Mouse (Mus musculus) kidney, postnatal 0 days (tissue): ENCODE results near the gene Aldh1a3. TPM values are rescaled to one million over a fixed set of nuclear protein-coding genes. Genes with fewer than 3 reads are reported as not detected.

Experiments
- ATAC-seq: fragments of 200-750 bp; cut with Nextera tagmentation; replicated peaks from 2 replicates; pipeline ENCODE4 v1.8.0; 2017; ENCODE audit warnings: low read depth, moderate number of reproducible peaks, moderate TSS enrichment, moderate library complexity; ENCODE audit not compliant: low FRiP score
- DNase-seq: peaks from one replicate; pipeline ENCODE4 v3.0.0-alpha.2; 2016; ENCODE audit warnings: low spot score
- H3K27ac ChIP-seq: fragments of 300-500 bp; sonication (generic); 2 replicates; pipeline ENCODE4 v1.5.1; 2014; ENCODE audit warnings: mild to moderate bottlenecking
- H3K27me3 ChIP-seq: fragments of 300-500 bp; sonication (generic); 2 replicates; pipeline ENCODE4 v1.6.1; 2014; ENCODE audit warnings: low read length, mixed read lengths; ENCODE audit not compliant: insufficient read depth
- H3K36me3 ChIP-seq: fragments of 300-500 bp; sonication (generic); 2 replicates; pipeline ENCODE4 v1.6.1; 2014; ENCODE audit warnings: low read length, mixed read lengths; ENCODE audit not compliant: insufficient read depth
- H3K4me1 ChIP-seq: fragments of 300-500 bp; sonication (generic); replicated peaks from 2 replicates; pipeline ENCODE4 v1.6.1; 2014; ENCODE audit warnings: antibody characterized with exemption, low read length, mixed read lengths; ENCODE audit not compliant: insufficient read depth
- H3K4me2 ChIP-seq: fragments of 300-500 bp; sonication (generic); 2 replicates; pipeline ENCODE4 v1.6.1; 2014; ENCODE audit warnings: mild to moderate bottlenecking, low read length, moderate library complexity, mixed read lengths
- H3K4me3 ChIP-seq: fragments of 300-500 bp; sonication (generic); replicated peaks from 2 replicates; pipeline ENCODE4 v1.5.1; 2014; ENCODE audit warnings: low read depth, low read length
- H3K9ac ChIP-seq: fragments of 300-500 bp; sonication (generic); 2 replicates; pipeline ENCODE4 v1.6.1; 2014; ENCODE audit warnings: low read depth, low read length
- H3K9me3 ChIP-seq: fragments of 300-500 bp; sonication (generic); replicated peaks from 2 replicates; pipeline ENCODE4 v1.6.1; 2016; ENCODE audit warnings: low read length, inconsistent platforms, mixed read lengths
- CTCF ChIP-seq: IDR thresholded peaks from 2 replicates; pipeline ENCODE4 v1.5.1; 2016; ENCODE audit warnings: antibody characterized with exemption, low read depth, mild to moderate bottlenecking, moderate library complexity
- WGBS: fragments of 180-500 bp; shearing (Covaris S2); extraction: QIAGEN DNeasy Blood & Tissue Kit; methylation state at CpG from one replicate; pipeline ENCODE4 v1.1.7; 2014; 5-methylcytosine and 5-hydroxymethylcytosine counted together
- polyA plus RNA-seq: library from polyadenylated mRNA; unstranded; fragments of >200 nt; fragmentation: Nextera tagmentation; extraction: Ambion mirVana; gene quantifications from 2 replicates; pipeline ENCODE4 v1.2.1, GENCODE M21; 2015

Aldh1a3 gene
- polyA plus RNA-seq, 1 experiment from 2014 or later, result 47.0 TPM

DNA sequence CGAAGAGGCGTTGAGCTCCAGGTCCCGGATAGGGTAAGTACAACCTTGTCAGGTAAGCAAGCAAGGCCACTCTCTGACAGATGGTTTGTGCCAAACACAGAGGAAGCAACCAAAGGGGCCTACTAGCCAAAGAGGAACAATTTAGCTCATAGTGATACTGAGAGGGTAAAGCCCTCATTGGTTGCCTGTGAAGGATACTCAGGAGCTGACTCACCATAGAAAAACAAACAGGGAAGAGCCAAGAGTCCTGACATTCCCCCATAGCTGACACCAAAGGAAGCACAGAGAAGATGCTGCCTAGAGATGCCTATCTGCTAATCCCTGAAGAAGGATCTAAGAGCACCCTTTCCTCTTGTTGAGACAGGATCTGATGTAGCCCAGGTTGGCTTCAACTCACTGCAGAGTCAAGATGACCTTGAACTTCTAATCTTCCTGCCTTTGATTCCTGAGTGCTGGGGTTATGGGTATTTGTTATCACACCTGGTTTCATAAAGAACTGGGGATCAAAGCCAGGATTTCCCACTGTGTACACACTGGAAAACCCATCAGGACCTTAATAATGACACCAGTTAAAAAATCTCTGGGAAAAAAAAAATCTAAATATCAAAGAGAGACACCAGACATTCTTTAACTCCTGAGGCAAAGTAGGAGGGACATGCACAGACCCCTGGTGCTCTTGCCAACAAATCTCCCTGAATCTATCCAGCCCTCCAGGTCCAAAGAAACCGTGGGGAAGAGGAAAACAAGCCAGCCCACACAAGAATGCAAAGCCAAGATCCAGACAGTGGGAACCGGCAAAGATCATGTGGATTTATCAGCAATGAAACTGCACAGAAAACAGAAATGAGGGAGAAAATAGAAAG, 58.0 kb downstream of the Aldh1a3 start:
- no peak for TF ChIP-seq CTCF
- H3K27me3 ChIP-seq, result no peaks in the 10 kb centered on the region
- peak overlapping the region; percentile 58; the same call in 1 of the 2 replicates for H3K27ac ChIP-seq
- DNase-seq (peak; percentile 25), ATAC-seq (no peak)
- no peaks in the 10 kb centered on the region for H3K36me3 ChIP-seq
- no peak overlapping the region for H3K4me2 ChIP-seq
- H3K4me3 ChIP-seq, result no peak overlapping the region
- H3K4me1 ChIP-seq, result peaks cover 9% of the 10 kb centered on the region; the same call in 1 of the 2 replicates
- no peak overlapping the region for H3K9ac ChIP-seq
- H3K9me3 ChIP-seq, result no peaks in the 10 kb centered on the region
- WGBS, result 60% methylated on average over 5 of the region's 5 CpGs

DNA sequence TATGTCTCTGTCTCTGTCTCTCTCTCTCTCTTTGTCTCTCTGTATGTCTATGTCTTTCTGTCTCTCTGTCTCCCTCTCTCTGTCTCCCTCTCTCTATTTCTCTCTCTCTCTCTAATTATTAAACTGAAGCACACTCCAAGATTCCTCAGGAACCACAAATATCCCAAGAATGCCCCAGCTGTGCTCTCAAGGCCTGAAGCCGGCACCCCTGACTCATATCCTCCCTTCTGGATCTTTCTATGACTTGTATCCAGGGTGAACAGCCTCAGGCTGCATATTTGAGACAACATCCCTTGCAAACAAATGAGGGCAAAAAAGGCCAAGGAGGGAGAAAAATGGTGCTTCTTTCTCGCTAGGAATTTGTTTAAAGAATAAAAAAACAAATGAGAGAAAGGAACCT, 61.4 kb downstream of the Aldh1a3 start, which contains the start of gene Gm10974:
TSS of gene Gm10974 (plus strand) at position 2 of the 400 bp plus-strand sequence.
- H3K4me3 ChIP-seq, result no peak within 1 kb of the TSS
- H3K4me1 ChIP-seq, result peaks cover under 1% of the 10 kb centered on the region; the same call in 1 of the 2 replicates
- 40% methylated on average over 2 of the region's 2 CpGs for WGBS
- H3K4me2 ChIP-seq, result no peak within 1 kb of the TSS
- H3K27ac ChIP-seq, result peak within 1 kb of the TSS; percentile 47; the same call in 1 of the 2 replicates
- TF ChIP-seq CTCF, result no peak
- H3K27me3 ChIP-seq, result no peaks in the 10 kb centered on the region
- H3K36me3 ChIP-seq, result no peaks in the 10 kb centered on the region
- DNase-seq (peak; percentile 91), ATAC-seq (no peak; the same call in 1 of the 2 replicates)
- H3K9me3 ChIP-seq, result no peaks in the 10 kb centered on the region
- H3K9ac ChIP-seq, result no peak within 1 kb of the TSS

GRCm38 (mm10) chr7:66365411-66365810, 61.9 kb downstream of the Aldh1a3 start:
- H3K27ac ChIP-seq, result no peak overlapping the region
- H3K36me3 ChIP-seq, result no peaks in the 10 kb centered on the region
- no peak for TF ChIP-seq CTCF
- 77% methylated on average over 2 of the region's 2 CpGs for WGBS
- H3K9ac ChIP-seq, result no peak overlapping the region
- no peaks in the 10 kb centered on the region; the same call in 1 of the 2 replicates for H3K9me3 ChIP-seq
- no peaks in the 10 kb centered on the region; the same call in 1 of the 2 replicates for H3K4me1 ChIP-seq
- H3K27me3 ChIP-seq, result no peaks in the 10 kb centered on the region
- DNase-seq, result no peak
- ATAC-seq, result no peak
- H3K4me3 ChIP-seq, result no peak overlapping the region
- no peak overlapping the region for H3K4me2 ChIP-seq

DNA sequence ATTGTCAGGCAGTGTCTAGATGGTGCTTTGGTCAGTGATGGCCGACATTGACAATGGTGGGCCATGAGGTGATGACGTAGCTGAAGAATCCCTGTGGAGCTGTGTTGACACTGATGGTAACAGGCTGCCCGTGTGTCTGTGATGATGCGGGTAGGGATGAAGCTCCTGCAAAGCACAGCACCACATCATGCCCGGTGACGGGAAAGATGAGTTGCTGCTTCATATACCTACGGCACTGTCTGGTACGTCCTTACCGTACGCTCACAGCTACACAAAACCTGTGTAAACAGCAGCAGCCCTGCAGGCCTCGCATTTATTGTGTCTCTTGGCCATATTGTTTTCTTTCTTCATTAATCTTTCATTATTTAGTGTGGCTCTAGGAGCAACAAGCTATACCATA, 62.8 kb downstream of the Aldh1a3 start:
- ATAC-seq (no peak), DNase-seq (no peak)
- no peak overlapping the region for H3K27ac ChIP-seq
- no peaks in the 10 kb centered on the region for H3K36me3 ChIP-seq
- no peak for TF ChIP-seq CTCF
- no peak overlapping the region for H3K4me2 ChIP-seq
- H3K4me3 ChIP-seq, result no peak overlapping the region
- no peaks in the 10 kb centered on the region; the same call in 1 of the 2 replicates for H3K9me3 ChIP-seq
- H3K4me1 ChIP-seq, result no peaks in the 10 kb centered on the region; the same call in 1 of the 2 replicates
- WGBS, result 95% methylated on average over 11 of the region's 11 CpGs
- H3K27me3 ChIP-seq, result no peaks in the 10 kb centered on the region
- H3K9ac ChIP-seq, result no peak overlapping the region

DNA sequence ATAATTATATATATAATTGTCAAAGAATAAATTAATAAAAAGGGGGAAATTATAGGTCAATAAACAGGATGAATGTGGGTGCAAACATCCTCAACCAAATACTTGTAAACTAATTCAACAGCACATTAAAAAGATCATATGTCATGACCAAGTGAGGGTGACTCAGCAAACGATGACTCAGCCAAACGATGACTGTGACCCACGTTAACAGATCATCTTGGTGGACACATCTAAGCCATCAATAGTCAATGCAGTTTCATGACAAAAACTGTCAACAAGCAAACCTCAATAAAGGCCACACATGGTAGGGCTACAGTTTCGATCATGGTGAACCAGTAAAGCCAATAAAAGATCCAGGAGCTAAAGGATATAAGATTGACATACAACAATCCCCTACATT, 68.3 kb downstream of the Aldh1a3 start:
- Histone ChIP-seq H3K4me3 (no peak overlapping the region), H3K4me2 (no peak overlapping the region), H3K27ac (no peak overlapping the region), H3K27me3 (no peaks in the 10 kb centered on the region), H3K36me3 (no peaks in the 10 kb centered on the region), H3K9ac (no peak overlapping the region), H3K4me1 (no peaks in the 10 kb centered on the region), H3K9me3 (no peaks in the 10 kb centered on the region; the same call in 1 of the 2 replicates)
- whole genome bisulfite sequencing, result 87% methylated on average over 4 of the region's 4 CpGs
- ATAC-seq (no peak), DNase-seq (no peak)
- TF ChIP-seq CTCF, result no peak

DNA sequence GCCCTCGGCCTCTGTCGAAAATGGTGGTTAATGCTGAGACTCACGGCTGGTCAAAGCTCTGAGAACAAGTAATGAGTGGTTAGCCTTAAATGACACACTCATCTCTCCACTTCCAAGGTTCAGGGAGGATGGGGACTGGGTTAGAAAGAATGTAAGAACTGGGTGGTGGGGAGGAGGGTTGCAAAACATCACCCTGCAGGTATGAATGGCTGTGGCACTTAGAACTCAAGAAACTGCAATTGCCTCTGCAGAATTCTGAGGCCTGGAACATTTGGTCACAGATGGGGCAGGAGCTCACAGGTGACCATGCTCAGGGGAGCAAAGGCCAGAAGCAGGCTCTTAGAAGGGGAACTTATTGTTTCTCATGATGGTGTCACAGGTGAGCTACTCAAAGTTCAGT, 68.9 kb downstream of the Aldh1a3 start:
- ATAC-seq (no peak), DNase-seq (no peak)
- WGBS, result 82% methylated on average over 3 of the region's 3 CpGs
- Histone ChIP-seq H3K36me3 (no peaks in the 10 kb centered on the region), H3K9me3 (no peaks in the 10 kb centered on the region; the same call in 1 of the 2 replicates), H3K27ac (no peak overlapping the region), H3K4me2 (no peak overlapping the region), H3K4me3 (no peak overlapping the region), H3K4me1 (no peaks in the 10 kb centered on the region), H3K27me3 (no peaks in the 10 kb centered on the region), H3K9ac (no peak overlapping the region)
- TF ChIP-seq CTCF, result no peak
